Mouse (Mus musculus): Measurements from ENCODE around the gene Hmga2.

Gene Hmga2

GRCm38 (mm10) chr10:120475601-120476515 is at the start of gene Hmga2:
TSS of gene Hmga2 (minus strand) at chr10:120476469.
- no peak for DNase-seq

GRCm38 (mm10) chr10:120522959-120523358 is 46.7 kb upstream of the Hmga2 start:
- DNase-seq, result no peak

GRCm38 (mm10) chr10:120521912-120522575 is 45.8 kb upstream of the Hmga2 start:
- no peak for DNase-seq

- no peak for DNase-seq
These were observed 40.0 kb upstream of the Hmga2 start for GRCm38 (mm10) chr10:120516311-120516710.

- no peak for DNase-seq
These were observed 37.5 kb upstream of the Hmga2 start for GRCm38 (mm10) chr10:120513721-120514120.

- no peak for DNase-seq
These were observed 36.7 kb upstream of the Hmga2 start for GRCm38 (mm10) chr10:120512946-120513345.

- no peak for DNase-seq
These were observed 35.9 kb upstream of the Hmga2 start for GRCm38 (mm10) chr10:120512121-120512520.

- DNase-seq, result no peak
These were observed 27.7 kb upstream of the Hmga2 start for GRCm38 (mm10) chr10:120503959-120504358.

GRCm38 (mm10) chr10:120500794-120501193 is 24.5 kb upstream of the Hmga2 start:
- DNase-seq, result no peak

- no peak for DNase-seq
These were observed 21.8 kb upstream of the Hmga2 start for GRCm38 (mm10) chr10:120498086-120498485.

GRCm38 (mm10) chr10:120494653-120495052 is 18.4 kb upstream of the Hmga2 start:
- no peak for DNase-seq

- DNase-seq, result no peak
These were observed 15.2 kb upstream of the Hmga2 start for GRCm38 (mm10) chr10:120491477-120491876.

GRCm38 (mm10) chr10:120489611-120490010 is 13.3 kb upstream of the Hmga2 start:
- DNase-seq, result no peak

GRCm38 (mm10) chr10:120488526-120488925 is 12.3 kb upstream of the Hmga2 start:
- DNase-seq, result no peak

GRCm38 (mm10) chr10:120487881-120488280 is 11.6 kb upstream of the Hmga2 start:
- DNase-seq, result no peak

- DNase-seq, result no peak
These were observed 9.2 kb upstream of the Hmga2 start for GRCm38 (mm10) chr10:120485461-120485860.

GRCm38 (mm10) chr10:120484144-120484543 is 7.9 kb upstream of the Hmga2 start:
- DNase-seq, result no peak

GRCm38 (mm10) chr10:120478164-120478563 is 1.9 kb upstream of the Hmga2 start:
- DNase-seq, result no peak

GRCm38 (mm10) chr10:120477501-120477900 is 1.2 kb upstream of the Hmga2 start:
- no peak for DNase-seq

- no peak for DNase-seq
These were observed 457 bp upstream of the Hmga2 start for GRCm38 (mm10) chr10:120476516-120477336.

GRCm38 (mm10) chr10:120475041-120475541 is 1.2 kb downstream of the Hmga2 start:
- peak; percentile 3 for DNase-seq

- DNase-seq, result no peak
These were observed 2.0 kb downstream of the Hmga2 start for GRCm38 (mm10) chr10:120474301-120474700.

GRCm38 (mm10) chr10:120473218-120473617 is 3.1 kb downstream of the Hmga2 start:
- no peak for DNase-seq

All from thymus, postnatal 14 days (tissue).